Mouse (Mus musculus) spleen, postnatal 36 days (tissue): ENCODE measurements at regions not wholly inside any gene's neighbourhood (a gene's known extent, or its start where the extent isn't known, plus 50 kb on each side); places are given as distances from the start of the nearest gene placed in this dataset.
A peak's percentile ranks its signal among the peaks of the same experiment; 100 is the strongest.

ENCODE experiments used
- DNase-seq, 2 experiments: peaks; one replicate each; pipeline ENCODE4 v3.0.0; 2022; ENCODE audit warnings: low spot score in 2 of 2, mixed read lengths in 1 of 2

GRCm38 (mm10) chr16:76725271-76725670, 288.2 kb upstream of the Usp25 start:
- no peak for DNase-seq

GRCm38 (mm10) chr16:76718809-76719208, 294.7 kb upstream of the Usp25 start:
- no peak for DNase-seq

- DNase-seq: no peak
These were observed 295.4 kb upstream of the Usp25 start for GRCm38 (mm10) chr16:76718147-76718546.

GRCm38 (mm10) chr16:76694913-76695312, 318.6 kb upstream of the Usp25 start:
- DNase-seq: peak in 1 of 2 experiments; percentile 29

- no peak for DNase-seq
These were observed 314.3 kb upstream of the Nrip1 start for GRCm38 (mm10) chr16:76687735-76688447.

GRCm38 (mm10) chr16:76685562-76685961, 311.9 kb upstream of the Nrip1 start:
- no peak for DNase-seq

- DNase-seq: peak; percentile 61 to 65
These were observed 306.7 kb upstream of the Nrip1 start for GRCm38 (mm10) chr16:76680061-76680911.

- DNase-seq: no peak
These were observed 305.3 kb upstream of the Nrip1 start for GRCm38 (mm10) chr16:76678885-76679284.

- no peak for DNase-seq
These were observed 296.2 kb upstream of the Nrip1 start for GRCm38 (mm10) chr16:76669795-76670194.

GRCm38 (mm10) chr16:76667046-76667445, 293.4 kb upstream of the Nrip1 start:
- DNase-seq: no peak

GRCm38 (mm10) chr16:76655106-76655505, 281.5 kb upstream of the Nrip1 start:
- DNase-seq: no peak

GRCm38 (mm10) chr16:76644281-76644680, 270.7 kb upstream of the Nrip1 start:
- DNase-seq: no peak

- DNase-seq: no peak
These were observed 270.2 kb upstream of the Nrip1 start for GRCm38 (mm10) chr16:76643801-76644200.

GRCm38 (mm10) chr16:76635169-76635568, 261.5 kb upstream of the Nrip1 start:
- no peak for DNase-seq

- no peak for DNase-seq
These were observed 260.6 kb upstream of the Nrip1 start for GRCm38 (mm10) chr16:76634196-76634698.

- no peak for DNase-seq
These were observed 252.5 kb upstream of the Nrip1 start for GRCm38 (mm10) chr16:76626142-76626541.

GRCm38 (mm10) chr16:76621715-76622114, 248.1 kb upstream of the Nrip1 start:
- no peak for DNase-seq

GRCm38 (mm10) chr16:76618295-76618694, 244.7 kb upstream of the Nrip1 start:
- DNase-seq: no peak

GRCm38 (mm10) chr16:76611061-76611460, 237.4 kb upstream of the Nrip1 start:
- no peak for DNase-seq

- no peak for DNase-seq
These were observed 231.3 kb upstream of the Nrip1 start for GRCm38 (mm10) chr16:76604914-76605313.

GRCm38 (mm10) chr16:76603846-76604258, 230.2 kb upstream of the Nrip1 start:
- DNase-seq: peak in 1 of 2 experiments; percentile 7

- no peak for DNase-seq
These were observed 229.8 kb upstream of the Nrip1 start for GRCm38 (mm10) chr16:76603431-76603830.

- no peak for DNase-seq
These were observed 226.5 kb upstream of the Nrip1 start for GRCm38 (mm10) chr16:76600131-76600530.
